Mouse (Mus musculus) forebrain, embryonic 15.5 days (tissue): ENCODE measurements around the gene Prcd. TPM values are rescaled to one million over a fixed set of nuclear protein-coding genes. Genes with fewer than 3 reads are reported as not detected.
A peak's percentile ranks its signal among the peaks of the same experiment; 100 is the strongest.
"Not testable (repeated sequence)": the region's sequence is repeated elsewhere in the genome, so short reads cannot be mapped to it uniquely, and the experiment has no call there.

Experiments used
- ATAC-seq: fragments of 200-750 bp; cut with Nextera tagmentation; replicated peaks from 2 replicates; pipeline ENCODE4 v1.8.0; 2017; ENCODE audit warnings: mild to moderate bottlenecking, moderate TSS enrichment, moderate library complexity
- H3K27ac ChIP-seq: fragments of 300-500 bp; sonication (generic); replicated peaks from 2 replicates; pipeline ENCODE4 v1.5.1; 2015; ENCODE audit warnings: mild to moderate bottlenecking, inconsistent platforms
- H3K27me3 ChIP-seq: fragments of 300-500 bp; sonication (generic); 2 replicates; pipeline ENCODE4 v1.6.1; 2015; ENCODE audit warnings: inconsistent platforms
- H3K36me3 ChIP-seq: fragments of 300-500 bp; sonication (generic); 2 replicates; pipeline ENCODE4 v1.6.1; 2015; ENCODE audit warnings: mild to moderate bottlenecking, inconsistent platforms
- H3K4me1 ChIP-seq: fragments of 300-500 bp; sonication (generic); 2 replicates; pipeline ENCODE4 v1.6.1; 2015; ENCODE audit warnings: inconsistent platforms
- H3K4me2 ChIP-seq: fragments of 300-500 bp; sonication (generic); replicated peaks from 2 replicates; pipeline ENCODE4 v1.6.1; 2015; ENCODE audit warnings: mild to moderate bottlenecking, inconsistent platforms
- H3K4me3 ChIP-seq: fragments of 300-500 bp; sonication (generic); 2 replicates; pipeline ENCODE4 v1.5.1; 2015; ENCODE audit warnings: mild to moderate bottlenecking, inconsistent platforms
- H3K9ac ChIP-seq: fragments of 300-500 bp; sonication (generic); replicated peaks from 2 replicates; pipeline ENCODE4 v1.6.1; 2015; ENCODE audit warnings: mild to moderate bottlenecking, inconsistent platforms
- H3K9me3 ChIP-seq: fragments of 300-500 bp; sonication (generic); 2 replicates; pipeline ENCODE4 v1.6.1; 2016; ENCODE audit warnings: inconsistent platforms
- WGBS: fragments of 180-500 bp; shearing (Covaris S2); methylation state at CpG from one replicate; pipeline ENCODE4 v1.1.7; 2015; ENCODE audit warnings: mixed read lengths; 5-methylcytosine and 5-hydroxymethylcytosine counted together
- polyA plus RNA-seq: library from polyadenylated mRNA; unstranded; fragments of >200 nt; fragmentation: Nextera tagmentation; extraction: Ambion mirVana; gene quantifications from 2 replicates; pipeline ENCODE4 v1.2.1, GENCODE M21; 2015

The Prcd gene
- polyA plus RNA-seq, 1 experiment from 2014 or later, result 2.0 TPM

- Histone ChIP-seq H3K27ac (no peak overlapping the region), H3K36me3 (0 out of 2 replicates have a peak, but pooled peaks cover 2% of the 10 kb centered on the region), H3K9me3 (no peaks in the 10 kb centered on the region), H3K4me1 (peaks cover 44% of the 10 kb centered on the region), H3K27me3 (no peaks in the 10 kb centered on the region), H3K4me2 (no peak overlapping the region), H3K9ac (no peak overlapping the region), H3K4me3 (no peak overlapping the region)
- no peak for ATAC-seq
- 74% methylated on average over 10 of the region's 10 CpGs for WGBS
Measured at GRCm38 (mm10) chr11:116668381-116668825, 15.1 kb downstream of the Prcd start.

DNA sequence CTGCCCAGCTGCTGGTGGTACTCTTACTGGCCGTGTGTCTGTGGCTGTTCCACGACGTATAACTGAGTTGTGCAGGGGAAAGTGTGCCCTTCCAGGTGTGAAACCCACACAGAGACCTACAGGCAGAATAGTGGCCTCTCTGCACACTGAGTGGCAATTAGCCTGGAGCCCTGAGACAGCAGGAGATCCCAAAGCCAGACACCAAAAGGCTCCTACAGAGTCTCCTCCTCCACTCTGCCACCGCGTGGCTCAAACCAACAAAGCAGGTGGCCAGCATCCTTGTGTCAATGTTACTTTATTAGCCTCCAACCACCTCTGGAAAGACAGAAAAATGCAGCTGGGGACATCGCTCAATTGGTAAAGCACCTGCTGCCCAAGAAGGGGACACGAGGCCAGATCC lies 15.5 kb downstream of the Prcd start:
- H3K27ac ChIP-seq, result no peak overlapping the region
- no peak for ATAC-seq
- no peak overlapping the region for H3K4me2 ChIP-seq
- no peak overlapping the region for H3K4me3 ChIP-seq
- no peaks in the 10 kb centered on the region for H3K27me3 ChIP-seq
- H3K9ac ChIP-seq, result no peak overlapping the region
- 39% methylated on average over 7 of the region's 7 CpGs for WGBS
- peaks cover 7% of the 10 kb centered on the region for H3K36me3 ChIP-seq
- no peaks in the 10 kb centered on the region for H3K9me3 ChIP-seq
- peaks cover 43% of the 10 kb centered on the region for H3K4me1 ChIP-seq

- Histone ChIP-seq H3K27ac (no peak overlapping the region), H3K9me3 (no peaks in the 10 kb centered on the region), H3K4me1 (peaks cover 39% of the 10 kb centered on the region), H3K36me3 (peaks cover 11% of the 10 kb centered on the region), H3K9ac (no peak overlapping the region), H3K4me2 (no peak overlapping the region), H3K27me3 (no peaks in the 10 kb centered on the region), H3K4me3 (no peak overlapping the region)
- no peak for ATAC-seq
- WGBS, result 59% methylated on average over 5 of the region's 5 CpGs
Measured at GRCm38 (mm10) chr11:116669316-116669715, 16.0 kb downstream of the Prcd start.

- Histone ChIP-seq H3K4me2 (no peak overlapping the region), H3K4me3 (no peak overlapping the region), H3K27ac (no peak overlapping the region), H3K4me1 (peaks cover 35% of the 10 kb centered on the region), H3K9me3 (no peaks in the 10 kb centered on the region), H3K27me3 (no peaks in the 10 kb centered on the region), H3K9ac (no peak overlapping the region), H3K36me3 (peaks cover 17% of the 10 kb centered on the region)
- no peak for ATAC-seq
- WGBS, result 68% methylated on average over 13 of the region's 13 CpGs
Measured at GRCm38 (mm10) chr11:116669787-116670365, 16.5 kb downstream of the Prcd start.

DNA sequence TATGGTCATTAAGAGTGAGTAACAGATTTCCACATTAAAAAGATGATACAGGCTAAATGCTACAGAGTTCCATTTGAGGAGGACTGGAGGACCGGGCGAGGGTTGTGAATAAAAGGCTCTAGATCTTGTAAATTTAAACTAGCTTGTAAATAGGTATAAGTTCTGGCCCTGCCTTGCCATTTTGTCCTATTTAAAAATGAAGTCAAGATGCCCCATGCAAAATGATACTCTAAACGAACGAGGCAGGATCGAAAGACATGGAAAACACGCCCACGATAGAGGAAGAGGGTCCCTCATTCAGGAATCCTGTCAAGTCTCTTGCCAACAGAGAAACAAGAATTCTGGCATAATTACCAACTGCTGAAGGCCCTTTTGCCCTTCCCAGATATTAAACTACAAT lies 17.1 kb downstream of the Prcd start:
- WGBS, result 74% methylated on average over 7 of the region's 7 CpGs
- Histone ChIP-seq H3K4me2 (peak overlapping the region; percentile 48), H3K36me3 (peaks cover 22% of the 10 kb centered on the region), H3K4me1 (peaks cover 35% of the 10 kb centered on the region), H3K9ac (no peak overlapping the region), H3K4me3 (peak overlapping the region; percentile 72), H3K27ac (peak overlapping the region; percentile 60; the same call in 1 of the 2 replicates), H3K9me3 (no peaks in the 10 kb centered on the region), H3K27me3 (no peaks in the 10 kb centered on the region)
- ATAC-seq, result no peak

GRCm38 (mm10) chr11:116671112-116671844 lies 17.9 kb downstream of the Prcd start:
- H3K4me1 ChIP-seq, result peaks cover 35% of the 10 kb centered on the region
- peaks cover 31% of the 10 kb centered on the region for H3K36me3 ChIP-seq
- H3K4me3 ChIP-seq, result peak overlapping the region; percentile 72
- H3K27me3 ChIP-seq, result no peaks in the 10 kb centered on the region
- peak; percentile 94 for ATAC-seq
- H3K9ac ChIP-seq, result peak overlapping the region; percentile 78
- peak overlapping the region; percentile 64 for H3K27ac ChIP-seq
- WGBS, result 2% methylated on average over 45 of the region's 45 CpGs
- H3K4me2 ChIP-seq, result peak overlapping the region; percentile 92
- H3K9me3 ChIP-seq, result no peaks in the 10 kb centered on the region

GRCm38 (mm10) chr11:116671845-116672434 lies 18.6 kb downstream of the Prcd start:
- peak overlapping the region; percentile 78 for H3K9ac ChIP-seq
- H3K4me3 ChIP-seq, result peak overlapping the region; percentile 72
- WGBS, result 0% methylated on average over 24 of the region's 24 CpGs
- no peaks in the 10 kb centered on the region for H3K27me3 ChIP-seq
- H3K36me3 ChIP-seq, result peaks cover 38% of the 10 kb centered on the region
- ATAC-seq, result no peak
- peak overlapping the region; percentile 92 for H3K4me2 ChIP-seq
- H3K27ac ChIP-seq, result peak overlapping the region; percentile 64
- no peaks in the 10 kb centered on the region for H3K9me3 ChIP-seq
- H3K4me1 ChIP-seq, result peaks cover 35% of the 10 kb centered on the region

GRCm38 (mm10) chr11:116672595-116672994 lies 19.3 kb downstream of the Prcd start:
- H3K27ac ChIP-seq, result no peak overlapping the region
- H3K4me1 ChIP-seq, result peaks cover 35% of the 10 kb centered on the region
- no peak for ATAC-seq
- WGBS, result 15% methylated on average over 7 of the region's 7 CpGs
- H3K36me3 ChIP-seq, result peaks cover 43% of the 10 kb centered on the region
- H3K9me3 ChIP-seq, result no peaks in the 10 kb centered on the region
- H3K9ac ChIP-seq, result peak overlapping the region; percentile 78
- H3K4me2 ChIP-seq, result peak overlapping the region; percentile 92
- no peaks in the 10 kb centered on the region for H3K27me3 ChIP-seq
- H3K4me3 ChIP-seq, result peak overlapping the region; percentile 72

DNA sequence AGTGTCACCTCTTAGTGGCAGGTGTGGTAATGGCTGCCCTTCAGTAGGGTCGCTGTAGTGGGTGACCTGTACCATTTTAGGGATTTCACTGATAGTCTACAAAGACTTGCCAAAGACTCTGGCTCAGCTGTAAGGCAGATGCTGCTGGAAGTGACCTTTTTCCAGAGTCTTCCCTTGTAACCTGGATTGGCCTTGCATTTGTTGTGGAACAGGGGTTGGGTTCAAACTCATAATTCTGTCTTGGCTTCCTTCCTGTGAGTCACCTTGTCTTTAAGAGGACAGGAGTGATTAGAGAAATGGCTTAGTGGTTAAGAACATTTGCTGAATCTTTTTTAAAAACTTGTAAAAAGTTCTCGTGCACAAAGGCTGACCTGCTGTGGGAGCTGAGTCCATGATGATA lies 20.1 kb downstream of the Prcd start:
- no peak overlapping the region for H3K4me2 ChIP-seq
- no peaks in the 10 kb centered on the region for H3K27me3 ChIP-seq
- H3K4me1 ChIP-seq, result peaks cover 35% of the 10 kb centered on the region
- H3K27ac ChIP-seq, result no peak overlapping the region
- peaks cover 43% of the 10 kb centered on the region for H3K36me3 ChIP-seq
- H3K4me3 ChIP-seq, result peak overlapping the region; percentile 72; the same call in 1 of the 2 replicates
- WGBS, result 89% methylated on average over 2 of the region's 2 CpGs
- ATAC-seq, result no peak
- no peak overlapping the region for H3K9ac ChIP-seq
- no peaks in the 10 kb centered on the region for H3K9me3 ChIP-seq

DNA sequence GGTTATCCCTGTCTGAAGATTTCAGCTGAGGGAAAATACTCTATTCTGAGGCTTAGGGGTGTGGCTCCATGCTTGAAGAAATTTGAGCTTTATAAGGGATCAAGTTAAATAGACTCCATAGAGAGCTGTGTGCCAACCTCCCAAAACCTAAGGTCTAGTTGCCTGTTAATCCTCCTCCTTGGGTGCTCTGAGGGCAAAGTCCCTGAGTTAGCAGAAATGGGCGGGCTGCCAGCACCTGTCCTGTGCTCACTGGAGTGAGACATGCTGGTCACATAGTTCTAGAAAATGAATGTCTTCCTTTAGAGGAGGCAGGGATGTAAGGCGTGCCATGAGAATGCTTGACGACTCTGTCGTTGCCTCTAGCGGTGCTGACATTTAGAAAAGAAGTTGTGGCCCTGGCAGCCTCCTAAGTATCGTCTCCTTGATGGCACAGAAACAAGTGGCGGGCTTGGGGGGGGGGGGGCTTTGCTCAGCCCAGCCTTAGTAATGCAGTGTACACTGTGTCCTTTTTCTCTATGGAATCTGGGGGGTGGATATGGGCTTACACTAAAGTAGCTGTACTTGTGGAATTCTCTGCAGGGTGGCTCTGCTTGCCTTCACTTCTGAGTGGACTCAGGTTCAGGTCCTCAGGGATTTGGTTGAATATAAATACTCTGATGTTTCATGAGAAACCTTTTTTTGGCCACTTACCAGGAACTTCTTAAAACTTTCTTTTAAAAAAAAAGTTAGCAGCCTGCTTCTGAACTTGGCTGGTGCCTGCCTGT lies 21.5 kb downstream of the Prcd start:
- no peak for ATAC-seq
- Histone ChIP-seq H3K9me3 (no peaks in the 10 kb centered on the region), H3K4me3 (no peak overlapping the region), H3K27me3 (no peaks in the 10 kb centered on the region), H3K4me1 (peaks cover 28% of the 10 kb centered on the region), H3K27ac (no peak overlapping the region), H3K9ac (no peak overlapping the region), H3K4me2 (no peak overlapping the region), H3K36me3 (peaks cover 48% of the 10 kb centered on the region)
- 48% methylated on average over 7 of the region's 7 CpGs for WGBS

GRCm38 (mm10) chr11:116675429-116675828 lies 22.1 kb downstream of the Prcd start:
- H3K27me3 ChIP-seq, H3K27ac ChIP-seq, H3K4me3 ChIP-seq, ATAC-seq, H3K9me3 ChIP-seq, H3K4me2 ChIP-seq, H3K9ac ChIP-seq: not testable (repeated sequence)
- 86% methylated on average over 6 of the region's 6 CpGs for WGBS
- peaks cover 27% of the 10 kb centered on the region for H3K4me1 ChIP-seq
- peaks cover 48% of the 10 kb centered on the region for H3K36me3 ChIP-seq
